Mouse (Mus musculus) 3T3-L1 (cell line): ENCODE data around the gene 3110082I17Rik.

Experiments used
- DNase-seq: peaks from one replicate; pipeline ENCODE4 v3.0.0-alpha.2; 2015; ENCODE audit warnings: low read depth, low spot score

The 3110082I17Rik gene

GRCm38 (mm10) chr5:139453031-139453430 lies 7.3 kb downstream of the 3110082I17Rik start:
- no peak for DNase-seq

GRCm38 (mm10) chr5:139449926-139450325 lies 10.4 kb downstream of the 3110082I17Rik start:
- DNase-seq, result no peak

GRCm38 (mm10) chr5:139449161-139449791 lies 11.1 kb downstream of the 3110082I17Rik start:
- peak; percentile 33 for DNase-seq

GRCm38 (mm10) chr5:139448025-139448424 lies 12.3 kb downstream of the 3110082I17Rik start:
- no peak for DNase-seq

- peak; percentile 35 for DNase-seq
These were observed 15.1 kb downstream of the 3110082I17Rik start for GRCm38 (mm10) chr5:139445258-139445657.

- DNase-seq, result no peak
These were observed 17.4 kb downstream of the 3110082I17Rik start for GRCm38 (mm10) chr5:139442962-139443361.

- DNase-seq, result no peak
These were observed 17.9 kb downstream of the 3110082I17Rik start for GRCm38 (mm10) chr5:139442428-139442827.

- DNase-seq, result no peak
These were observed 18.7 kb downstream of the 3110082I17Rik start for GRCm38 (mm10) chr5:139441726-139442018.

- DNase-seq, result no peak
These were observed 19.2 kb downstream of the 3110082I17Rik start for GRCm38 (mm10) chr5:139440926-139441725.

- DNase-seq, result no peak
These were observed 19.9 kb downstream of the 3110082I17Rik start for GRCm38 (mm10) chr5:139440451-139440850.

- DNase-seq, result no peak
These were observed 21.9 kb downstream of the 3110082I17Rik start for GRCm38 (mm10) chr5:139438440-139438839.

- no peak for DNase-seq
These were observed 22.6 kb downstream of the 3110082I17Rik start for GRCm38 (mm10) chr5:139437769-139438168.

GRCm38 (mm10) chr5:139434940-139435339 lies 25.4 kb downstream of the 3110082I17Rik start:
- no peak for DNase-seq

- no peak for DNase-seq
These were observed 26.3 kb downstream of the 3110082I17Rik start for GRCm38 (mm10) chr5:139433842-139434568.

GRCm38 (mm10) chr5:139432747-139433508 lies 27.4 kb downstream of the 3110082I17Rik start:
- no peak for DNase-seq

- no peak for DNase-seq
These were observed 28.0 kb downstream of the 3110082I17Rik start for GRCm38 (mm10) chr5:139432333-139432732.

- DNase-seq, result no peak
These were observed 30.4 kb downstream of the 3110082I17Rik start for GRCm38 (mm10) chr5:139429818-139430341.

GRCm38 (mm10) chr5:139427989-139428388 lies 32.3 kb downstream of the 3110082I17Rik start:
- DNase-seq, result no peak

- no peak for DNase-seq
These were observed 33.3 kb downstream of the 3110082I17Rik start for GRCm38 (mm10) chr5:139427001-139427400.

GRCm38 (mm10) chr5:139425198-139425597 lies 35.1 kb downstream of the 3110082I17Rik start:
- peak; percentile 32 for DNase-seq
